Mouse (Mus musculus): ENCODE results near the gene Cylc1. TPM values are rescaled to one million over a fixed set of nuclear protein-coding genes. Genes with fewer than 3 reads are reported as not detected.

Gene Cylc1
- not detected in 2 replicates for total RNA-seq (2014; rRNA removed)
- polyA plus RNA-seq (2015; fragmentation: Nextera tagmentation; extraction: Ambion mirVana), result not detected in 2 replicates

DNA sequence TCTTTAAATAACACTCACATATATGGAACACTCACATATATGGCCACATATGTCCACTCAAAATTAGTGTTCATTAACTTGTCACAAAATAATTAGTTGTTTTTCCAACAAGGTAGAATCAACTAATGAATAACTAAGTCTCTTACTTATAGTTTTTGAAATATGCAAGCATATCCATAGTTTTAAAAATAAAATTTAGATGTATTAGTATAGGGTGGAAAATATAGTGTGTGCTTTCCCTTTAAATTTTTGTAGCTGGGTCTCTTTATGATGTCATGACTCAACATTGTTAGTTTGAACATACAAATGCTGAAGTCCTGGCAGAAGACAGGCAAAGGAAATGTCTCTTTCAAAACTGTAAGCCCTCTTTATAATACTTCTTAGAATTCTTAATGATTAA lies at the start of gene Cylc1:
Gene Cylc1, plus strand, starts transcription at position 301 of the 400 bp plus-strand sequence.
- Histone ChIP-seq H3K4me3 (ENCODE audit: low read depth, low read length) (no peak within 1 kb of the TSS), H3K27me3 (ENCODE audit: insufficient read depth, low read length) (no peaks in the 10 kb centered on the region), H3K9me3 (ENCODE audit: low read length) (no peaks in the 10 kb centered on the region), H3K27ac (ENCODE audit: low read depth, low read length) (no peak within 1 kb of the TSS), H3K36me3 (ENCODE audit: insufficient read depth) (no peaks in the 10 kb centered on the region), H3K4me1 (ENCODE audit: insufficient read depth) (no peaks in the 10 kb centered on the region), H3K9ac (no peak within 1 kb of the TSS), H3K4me2 (ENCODE audit: low read depth) (no peak within 1 kb of the TSS)
- ATAC-seq (no peak), DNase-seq (no peak)
- TF ChIP-seq CTCF (IDR thresholded peaks at IDR 0.05; ENCODE audit: low read depth), result no peak

DNA sequence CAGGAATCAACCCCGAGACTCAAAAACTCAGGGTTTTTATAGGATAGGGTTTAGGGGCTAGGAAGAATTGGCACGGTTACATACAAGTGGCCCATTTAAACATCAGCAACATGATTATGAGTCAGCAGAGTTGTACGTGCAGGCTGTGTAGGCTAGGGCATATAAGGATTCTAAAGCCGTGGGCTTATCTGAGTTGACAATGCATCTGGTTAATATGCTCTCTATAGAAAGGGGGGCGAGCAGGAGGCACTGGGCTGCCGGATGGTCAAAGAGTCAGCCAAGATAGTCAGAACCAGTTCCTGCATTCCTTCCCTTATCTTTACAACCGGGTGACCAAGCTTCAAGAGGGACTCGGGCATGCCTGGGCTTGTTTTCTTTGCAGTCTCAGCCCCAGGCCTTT lies 31.5 kb upstream of the Cylc1 start:
- ATAC-seq, result no peak
- Histone ChIP-seq H3K27me3 (ENCODE audit: insufficient read depth, low read length) (no peaks in the 10 kb centered on the region), H3K27ac (ENCODE audit: low read depth, low read length) (no peak overlapping the region), H3K9ac (no peak overlapping the region), H3K4me2 (ENCODE audit: low read depth) (no peak overlapping the region), H3K36me3 (ENCODE audit: insufficient read depth) (no peaks in the 10 kb centered on the region), H3K4me3 (ENCODE audit: low read depth, low read length) (no peak overlapping the region), H3K9me3 (ENCODE audit: low read length) (no peaks in the 10 kb centered on the region), H3K4me1 (ENCODE audit: insufficient read depth) (no peaks in the 10 kb centered on the region)
- DNase-seq, result no peak
- WGBS, result 90% methylated on average over 8 of the region's 8 CpGs
- TF ChIP-seq CTCF (IDR thresholded peaks at IDR 0.05; ENCODE audit: low read depth), result no peak

DNA sequence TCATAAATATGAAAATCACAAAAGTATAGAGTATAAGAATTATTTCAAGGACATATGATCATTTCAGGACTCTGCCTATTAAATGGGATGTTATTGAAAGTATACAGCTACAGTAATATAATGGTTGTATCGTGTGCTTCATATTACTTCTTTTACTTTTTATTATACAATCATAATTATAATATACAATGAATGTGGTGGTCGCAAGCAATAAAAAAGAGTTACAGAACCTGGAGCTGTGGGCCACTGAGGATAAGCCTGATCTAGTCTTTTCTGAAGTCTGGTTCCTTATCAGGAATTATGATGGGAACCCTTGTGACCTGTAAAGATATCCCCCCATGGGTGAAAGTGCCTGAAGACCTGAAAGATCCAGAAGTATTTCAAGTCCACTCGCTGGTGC lies 57.8 kb downstream of the Cylc1 start, which contains the start of gene Gm10112:
Gene Gm10112, plus strand, starts transcription at position 301 of the 400 bp plus-strand sequence.
- DNase-seq, result no peak
- Histone ChIP-seq H3K36me3 (ENCODE audit: insufficient read depth) (no peaks in the 10 kb centered on the region), H3K4me2 (ENCODE audit: low read depth) (no peak within 1 kb of the TSS), H3K27me3 (ENCODE audit: insufficient read depth, low read length) (no peaks in the 10 kb centered on the region), H3K27ac (ENCODE audit: low read depth, low read length) (no peak within 1 kb of the TSS), H3K4me3 (ENCODE audit: low read depth, low read length) (no peak within 1 kb of the TSS), H3K4me1 (ENCODE audit: insufficient read depth) (no peaks in the 10 kb centered on the region), H3K9me3 (ENCODE audit: low read length) (no peaks in the 10 kb centered on the region), H3K9ac (no peak within 1 kb of the TSS)
- WGBS, result 95% methylated on average over 3 of the region's 3 CpGs
- TF ChIP-seq CTCF (IDR thresholded peaks at IDR 0.05; ENCODE audit: low read depth), result no peak
- no peak for ATAC-seq

Other genes starting within 250 kb of the Cylc1 start
- gene Gm10112, start 57.9 kb downstream of the Cylc1 start, total RNA-seq (2014; rRNA removed), result not detected in 2 replicates
- not detected in 2 replicates for gene Gm10112, start 57.9 kb downstream of the Cylc1 start, polyA plus RNA-seq (2015; fragmentation: Nextera tagmentation; extraction: Ambion mirVana)